Mouse (Mus musculus) ES-E14 (cell line): ENCODE measurements around the gene Fhad1.

Source experiments
- CHD2 ChIP-seq: IDR thresholded peaks from 2 replicates; pipeline ENCODE4 v1.6.1; 2014; ENCODE audit warnings: mild to moderate bottlenecking, low read depth, low read length, inconsistent platforms
- HCFC1 ChIP-seq: IDR thresholded peaks from 2 replicates; pipeline ENCODE4 v1.6.1; 2012; ENCODE audit warnings: low read length, inconsistent platforms, borderline replicate concordance; ENCODE audit not compliant: insufficient read depth
- MAFK ChIP-seq: IDR thresholded peaks from 2 replicates; pipeline ENCODE4 v1.6.1; 2014; ENCODE audit warnings: mild to moderate bottlenecking, low read depth, low read length, inconsistent platforms; ENCODE audit not compliant: insufficient read depth
- ZC3H11A ChIP-seq: IDR thresholded peaks from 2 replicates; pipeline ENCODE4 v1.6.1; 2012; ENCODE audit warnings: low read depth, mild to moderate bottlenecking, inconsistent platforms, low read length, borderline replicate concordance
- ZNF384 ChIP-seq: IDR thresholded peaks from 2 replicates; pipeline ENCODE4 v1.6.1; 2012; ENCODE audit warnings: low read depth, low read length, inconsistent platforms

- no peak for TF ChIP-seq CHD2
- TF ChIP-seq MAFK = no peak
- TF ChIP-seq HCFC1 = no peak
- no peak for TF ChIP-seq ZC3H11A
- no peak for TF ChIP-seq ZNF384
Observed at GRCm38 (mm10) chr4:141867498-141867897, 147.4 kb downstream of the Fhad1 start.
